Mouse (Mus musculus) MEL (cell line): ENCODE measurements at regions not wholly inside any gene's neighbourhood (a gene's known extent, or its start where the extent isn't known, plus 50 kb on each side); places are given as distances from the start of the nearest gene placed in this dataset.

Experiments
- DNase-seq: peaks from one replicate; pipeline ENCODE4 v3.0.0; 2011; ENCODE audit warnings: low read depth, low spot score
- H3K27ac ChIP-seq: 2 replicates; pipeline ENCODE4 v1.5.1; 2012; ENCODE audit warnings: low read depth, mild to moderate bottlenecking, control low read depth, low read length, moderate library complexity; ENCODE audit not compliant: control insufficient read depth
- H3K27me3 ChIP-seq, 2 experiments: fragments of 150-350 bp in 1 of 2; sonication (generic) in 1 of 2; 2 replicates each; pipeline ENCODE4 v1.6.1; 2012; ENCODE audit warnings: low read length in 2 of 2, mild to moderate bottlenecking in 2 of 2, improper control_type of control experiment in 1 of 2, moderate library complexity in 1 of 2; ENCODE audit not compliant: insufficient read depth in 2 of 2, control insufficient read depth in 1 of 2
- H3K36me3 ChIP-seq, 2 experiments: 2 replicates each; pipeline ENCODE4 v1.6.1; 2012 to 2014; ENCODE audit warnings: low read length in 2 of 2, improper control_type of control experiment in 1 of 2, inconsistent platforms in 1 of 2, mild to moderate bottlenecking in 1 of 2; ENCODE audit not compliant: insufficient read depth in 2 of 2, control insufficient read depth in 1 of 2
- H3K4me1 ChIP-seq, 2 experiments: fragments of 150-350 bp in 1 of 2; sonication (generic) in 1 of 2; 2 replicates each; pipeline ENCODE4 v1.6.1; 2012; ENCODE audit warnings: low read length in 2 of 2, improper control_type of control experiment in 1 of 2, mild to moderate bottlenecking in 1 of 2; ENCODE audit not compliant: insufficient read depth in 2 of 2, control insufficient read depth in 1 of 2
- H3K4me3 ChIP-seq, 2 experiments: fragments of 150-350 bp in 1 of 2; sonication (generic) in 1 of 2; 2 replicates each; pipeline ENCODE4 v1.5.1; 2012; ENCODE audit warnings: low read depth in 2 of 2, low read length in 2 of 2, mild to moderate bottlenecking in 2 of 2, moderate library complexity in 2 of 2, control low read depth in 1 of 2, improper control_type of control experiment in 1 of 2; ENCODE audit not compliant: control insufficient read depth in 1 of 2, insufficient read depth in 1 of 2
- H3K79me2 ChIP-seq: 2 replicates; pipeline ENCODE4 v1.6.1; 2012; ENCODE audit warnings: mild to moderate bottlenecking, low read length, moderate library complexity; ENCODE audit not compliant: control insufficient read depth, poor library complexity, insufficient read depth
- H3K9ac ChIP-seq: 2 replicates; pipeline ENCODE4 v1.6.1; 2012; ENCODE audit warnings: low read depth, mild to moderate bottlenecking, control low read depth, low read length, moderate library complexity; ENCODE audit not compliant: control insufficient read depth, poor library complexity, severe bottlenecking
- H3K9me3 ChIP-seq: fragments of 150-350 bp; sonication (generic); replicated peaks from 2 replicates; pipeline ENCODE4 v1.6.1; 2012; ENCODE audit warnings: mild to moderate bottlenecking, low read length, improper control_type of control experiment, moderate library complexity; ENCODE audit not compliant: insufficient read depth
- CHD1 ChIP-seq: IDR thresholded peaks from 2 replicates; pipeline ENCODE4 v1.6.1; 2012; ENCODE audit warnings: low read depth, mild to moderate bottlenecking, inconsistent platforms, low read length, improper control_type of control experiment
- CTCF ChIP-seq, 3 experiments: IDR thresholded peaks in 2 of 3; conservative IDR thresholded peaks in 1 of 3; 2 replicates each; pipeline ENCODE4 v1.5.1; 2011 to 2012; ENCODE audit warnings: low read length in 3 of 3, low read depth in 2 of 3, mild to moderate bottlenecking in 2 of 3, improper control_type of control experiment in 1 of 3, inconsistent platforms in 1 of 3, mixed read lengths in 1 of 3, moderate library complexity in 1 of 3; ENCODE audit not compliant: control insufficient read depth in 1 of 3, insufficient read depth in 1 of 3, poor library complexity in 1 of 3, severe bottlenecking in 1 of 3
- ETS1 ChIP-seq: IDR thresholded peaks from 2 replicates; pipeline ENCODE4 v1.6.1; 2012; ENCODE audit warnings: low read depth, mild to moderate bottlenecking, inconsistent platforms, low read length, improper control_type of control experiment, moderate library complexity
- GABPA ChIP-seq: IDR thresholded peaks from 2 replicates; pipeline ENCODE4 v1.6.1; 2012; ENCODE audit warnings: low read depth, mild to moderate bottlenecking, inconsistent platforms, low read length, improper control_type of control experiment, moderate library complexity
- MAFK ChIP-seq: IDR thresholded peaks from 2 replicates; pipeline ENCODE4 v1.6.1; 2011; ENCODE audit warnings: low read depth, mild to moderate bottlenecking, low read length, improper control_type of control experiment, borderline replicate concordance
- MEF2A ChIP-seq: IDR thresholded peaks from 2 replicates; pipeline ENCODE4 v1.6.1; 2014; ENCODE audit warnings: low read depth, mild to moderate bottlenecking, inconsistent platforms, low read length, improper control_type of control experiment; ENCODE audit not compliant: poor library complexity, insufficient replicate concordance, severe bottlenecking; ENCODE audit errors: extremely low read depth
- MYB ChIP-seq: IDR thresholded peaks from 2 replicates; pipeline ENCODE4 v1.6.1; 2011; ENCODE audit warnings: mild to moderate bottlenecking, low read depth, low read length, improper control_type of control experiment
- MYC ChIP-seq: IDR thresholded peaks from 2 replicates; pipeline ENCODE4 v1.6.1; 2011; ENCODE audit warnings: low read depth, mild to moderate bottlenecking, low read length, improper control_type of control experiment, moderate library complexity
- NELFE ChIP-seq: IDR thresholded peaks from 2 replicates; pipeline ENCODE4 v1.6.1; 2011; ENCODE audit warnings: low read depth, low read length, improper control_type of control experiment
- POLR2A ChIP-seq, 2 experiments: IDR thresholded peaks; 2 replicates each; pipeline ENCODE4 v1.6.1; 2011 to 2012; ENCODE audit warnings: low read length in 2 of 2, mild to moderate bottlenecking in 2 of 2, control low read depth in 1 of 2, improper control_type of control experiment in 1 of 2, low read depth in 1 of 2, moderate library complexity in 1 of 2; ENCODE audit not compliant: control insufficient read depth in 1 of 2, insufficient read depth in 1 of 2, poor library complexity in 1 of 2
- RAD21 ChIP-seq: IDR thresholded peaks from 2 replicates; pipeline ENCODE4 v1.6.1; 2011; ENCODE audit warnings: mild to moderate bottlenecking, low read depth, low read length, improper control_type of control experiment
- RCOR1 ChIP-seq: IDR thresholded peaks from 2 replicates; pipeline ENCODE4 v1.6.1; 2012; ENCODE audit warnings: low read depth, mild to moderate bottlenecking, inconsistent platforms, low read length, improper control_type of control experiment
- SMC3 ChIP-seq: IDR thresholded peaks from 2 replicates; pipeline ENCODE4 v1.6.1; 2011; ENCODE audit warnings: low read depth, low read length, improper control_type of control experiment
- TCF12 ChIP-seq: IDR thresholded peaks from 2 replicates; pipeline ENCODE4 v1.6.1; 2014; ENCODE audit warnings: low read depth, mild to moderate bottlenecking, inconsistent platforms, low read length, improper control_type of control experiment, moderate library complexity
- ZMIZ1 ChIP-seq: IDR thresholded peaks from 2 replicates; pipeline ENCODE4 v1.6.1; 2012; ENCODE audit warnings: low read depth, mild to moderate bottlenecking, inconsistent platforms, low read length, improper control_type of control experiment, moderate library complexity

DNA sequence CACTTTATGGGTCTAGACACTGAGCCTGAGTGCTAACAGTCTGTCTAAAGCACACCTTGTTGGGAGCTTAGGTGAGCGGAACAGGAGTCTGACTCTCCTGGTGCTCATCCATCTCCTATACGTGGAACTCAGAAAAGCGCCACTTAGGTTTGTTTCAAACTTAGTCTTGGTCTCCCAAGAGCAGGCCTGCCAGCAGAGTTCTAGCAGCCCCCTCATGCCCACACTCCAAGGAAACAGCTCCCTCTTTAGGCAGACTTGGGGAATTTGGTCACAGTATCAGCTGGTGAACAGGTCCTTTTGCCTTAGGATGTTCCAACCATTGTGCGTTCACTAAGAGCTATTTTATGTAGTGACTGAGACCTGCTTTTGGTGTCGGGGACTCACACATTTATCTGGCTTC is 173.0 kb upstream of the Ado start:
- no peak overlapping the region for H3K27ac ChIP-seq
- TF ChIP-seq CTCF (IDR thresholded peaks at IDR 0.05 in 2 of 3, conservative IDR thresholded peaks at IDR 0.05 in 1 of 3; ENCODE audit: control insufficient read depth in 1 of 3, insufficient read depth in 1 of 3, low read depth in 2 of 3, low read length in 3 of 3, poor library complexity in 1 of 3, severe bottlenecking in 1 of 3) (peak in 2 of 3 experiments; percentile 14 to 32; a peak in 2 of 6 replicates), RAD21 (peak; percentile 32), SMC3 (peak; percentile 41), RCOR1 (no peak), MEF2A (no peak)
- no peaks in the 10 kb centered on the region for H3K27me3 ChIP-seq
- no peaks in the 10 kb centered on the region for H3K79me2 ChIP-seq
- H3K4me1 ChIP-seq: no peaks in the 10 kb centered on the region
- H3K36me3 ChIP-seq: no peaks in the 10 kb centered on the region
- no peak overlapping the region for H3K4me3 ChIP-seq
- no peak for DNase-seq
- no peaks in the 10 kb centered on the region for H3K9me3 ChIP-seq
- H3K9ac ChIP-seq: no peak overlapping the region

DNA sequence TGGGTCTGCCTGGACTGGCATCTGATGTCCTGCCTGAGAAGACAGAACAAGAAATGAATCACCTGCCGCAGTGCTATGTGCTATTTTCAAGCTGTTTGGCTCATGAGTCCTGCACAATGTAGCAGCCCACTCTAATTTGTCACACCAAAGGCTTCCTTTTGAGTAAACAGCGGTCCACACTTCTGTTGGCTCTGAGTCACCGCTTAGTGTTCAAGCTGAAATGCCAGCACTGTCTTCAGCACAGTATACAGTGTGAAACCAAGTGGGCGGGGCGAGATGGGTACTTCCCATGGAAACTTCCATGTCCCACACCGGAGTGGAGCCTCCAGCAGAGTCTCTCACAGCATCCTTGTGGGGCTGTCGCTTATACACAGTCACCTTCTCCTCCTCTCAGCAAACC is 168.8 kb upstream of the Ado start:
- H3K4me1 ChIP-seq: no peaks in the 10 kb centered on the region
- H3K9me3 ChIP-seq: no peaks in the 10 kb centered on the region
- TF ChIP-seq MAFK: no peak
- no peak for TF ChIP-seq POLR2A (IDR thresholded peaks at IDR 0.05; ENCODE audit: control insufficient read depth in 1 of 2, insufficient read depth in 1 of 2, low read depth in 1 of 2, low read length in 2 of 2, poor library complexity in 1 of 2)
- no peak for TF ChIP-seq MEF2A
- TF ChIP-seq MYB: no peak
- no peak for TF ChIP-seq ZMIZ1
- no peak for TF ChIP-seq TCF12
- TF ChIP-seq NELFE: no peak
- no peaks in the 10 kb centered on the region for H3K27me3 ChIP-seq
- no peaks in the 10 kb centered on the region for H3K79me2 ChIP-seq
- H3K27ac ChIP-seq: no peak overlapping the region
- DNase-seq: no peak
- H3K36me3 ChIP-seq: no peaks in the 10 kb centered on the region
- H3K4me3 ChIP-seq: no peak overlapping the region
- no peak overlapping the region for H3K9ac ChIP-seq

DNA sequence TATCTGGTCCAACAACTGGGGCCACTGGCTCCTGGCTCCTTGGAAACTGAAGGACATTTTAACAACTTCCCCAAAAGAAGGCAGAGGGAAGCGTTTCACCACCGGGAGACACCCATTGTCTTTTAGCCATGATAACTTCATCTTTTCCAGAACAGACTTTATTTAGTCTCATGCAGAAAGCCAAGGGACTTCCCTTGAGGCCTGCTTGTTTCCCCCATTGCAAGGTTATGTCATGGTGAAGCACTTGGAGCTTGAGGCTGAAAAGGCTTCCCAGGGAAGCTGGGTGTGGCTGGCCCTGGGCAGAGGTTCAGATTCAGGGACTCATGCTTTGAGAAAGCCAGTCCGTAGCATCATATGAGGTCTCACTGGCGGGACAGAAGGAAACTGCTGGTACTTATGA is 166.3 kb upstream of the Ado start:
- Histone ChIP-seq H3K27ac (no peak overlapping the region), H3K36me3 (no peaks in the 10 kb centered on the region), H3K4me3 (no peak overlapping the region), H3K9me3 (no peaks in the 10 kb centered on the region), H3K4me1 (no peaks in the 10 kb centered on the region), H3K79me2 (no peaks in the 10 kb centered on the region), H3K9ac (no peak overlapping the region), H3K27me3 (no peaks in the 10 kb centered on the region; a peak in 1 of 4 replicates)
- DNase-seq: no peak
- TF ChIP-seq CTCF (IDR thresholded peaks at IDR 0.05 in 2 of 3, conservative IDR thresholded peaks at IDR 0.05 in 1 of 3; ENCODE audit: control insufficient read depth in 1 of 3, insufficient read depth in 1 of 3, low read depth in 2 of 3, low read length in 3 of 3, poor library complexity in 1 of 3, severe bottlenecking in 1 of 3) (no peak), NELFE (no peak), ETS1 (no peak), CHD1 (no peak), MYC (no peak), GABPA (no peak)
